Mouse (Mus musculus): ENCODE data around the gene Ddr2. TPM values are rescaled to one million over a fixed set of nuclear protein-coding genes. Genes with fewer than 3 reads are reported as not detected.

Gene Ddr2
- polyA plus RNA-seq (2014; fragmentation: Nextera tagmentation; extraction: Ambion mirVana) = 22.3 and 29.5 TPM in 2 replicates

DNA sequence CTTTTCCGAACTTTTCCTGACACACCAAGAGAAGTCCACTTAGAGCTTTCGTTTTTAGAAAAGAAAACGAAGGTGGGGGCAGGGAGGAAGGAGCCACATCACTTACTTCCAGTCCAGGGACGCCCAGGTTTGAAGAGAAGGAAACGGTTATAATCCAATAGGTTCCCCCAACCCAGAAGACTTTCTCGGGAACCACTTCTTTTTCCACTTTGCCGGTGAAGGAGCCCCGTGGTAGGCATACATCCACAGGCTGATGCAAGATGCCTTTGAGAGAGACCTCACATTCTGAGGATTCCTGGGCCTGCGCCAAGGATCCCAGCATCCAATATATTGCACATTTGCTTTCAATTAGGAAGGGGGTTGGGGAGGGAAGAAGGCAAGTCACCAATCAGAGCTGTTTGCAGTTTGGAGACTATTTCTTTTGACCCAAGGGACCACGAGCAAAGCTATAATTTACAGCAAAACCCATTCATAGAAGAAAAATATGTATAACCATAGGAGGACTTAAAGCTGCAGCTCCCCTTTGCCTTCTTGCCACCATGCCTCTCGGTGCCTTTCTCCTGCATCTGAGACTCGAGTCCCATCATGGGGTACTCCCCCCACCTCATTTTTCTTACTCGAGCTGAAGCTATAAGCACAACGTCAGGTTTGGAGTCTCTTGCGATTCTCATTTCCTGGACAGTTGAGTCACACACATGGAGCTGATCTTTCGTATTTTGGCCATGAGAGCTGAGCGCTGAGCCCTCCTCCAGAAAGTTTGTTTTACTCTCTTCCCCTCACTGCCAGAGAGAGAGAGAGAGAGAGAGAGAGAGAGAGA, at the start of gene Ddr2:
Gene Ddr2 (minus strand): TSS at position 247 of the 817 bp plus-strand sequence.
- Histone ChIP-seq H3K27me3 (ENCODE audit: control insufficient read depth, insufficient read depth, low read length) (no peaks in the 10 kb centered on the region), H3K4me3 (ENCODE audit: low read length) (peak within 1 kb of the TSS; percentile 36), H3K4me2 (replicated peaks; ENCODE audit: low read depth, low read length) (peak within 1 kb of the TSS; percentile 45), H3K9ac (ENCODE audit: low read depth, low read length) (peak within 1 kb of the TSS; percentile 59), H3K4me1 (ENCODE audit: control insufficient read depth, insufficient read depth, low read length) (no peaks in the 10 kb centered on the region), H3K36me3 (ENCODE audit: control insufficient read depth, insufficient read depth, low read length) (no peaks in the 10 kb centered on the region), H3K9me3 (ENCODE audit: control insufficient read depth, low read length) (no peaks in the 10 kb centered on the region), H3K27ac (ENCODE audit: low read depth, low read length) (peak within 1 kb of the TSS; percentile 83; the same call in 1 of the 2 replicates)
- peak; percentile 88 for ATAC-seq (ENCODE audit: low FRiP score, low TSS enrichment)
- WGBS = 62% methylated on average over 17 of the region's 17 CpGs

DNA sequence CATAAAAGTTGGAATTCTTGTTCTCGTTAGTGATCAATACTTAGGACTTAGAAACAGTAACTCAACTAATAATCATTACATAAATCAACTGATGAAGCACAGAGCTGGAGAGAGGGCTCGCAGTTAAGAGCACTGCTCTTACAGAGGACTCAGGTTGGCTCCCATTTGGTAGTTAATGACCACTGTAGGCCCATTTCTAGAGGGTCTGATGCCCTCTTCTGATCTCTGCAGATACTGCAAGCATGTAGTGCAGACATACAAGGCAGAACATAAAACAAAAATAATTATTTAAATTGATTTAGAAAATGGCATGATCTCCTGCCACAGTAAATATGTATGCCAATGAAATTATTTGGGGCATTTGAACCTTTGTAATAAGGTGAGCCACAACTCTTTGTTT, 49.1 kb upstream of the Ddr2 start:
- Histone ChIP-seq H3K4me2 (replicated peaks; ENCODE audit: low read depth, low read length) (no peak overlapping the region), H3K36me3 (ENCODE audit: control insufficient read depth, insufficient read depth, low read length) (peaks cover 31% of the 10 kb centered on the region; the same call in 1 of the 2 replicates)
- WGBS = 90% methylated on average over 2 of the region's 2 CpGs

GRCm38 (mm10) chr1:170155761-170156160, 45.2 kb upstream of the Ddr2 start:
- Histone ChIP-seq H3K4me2 (replicated peaks; ENCODE audit: low read depth, low read length) (no peak overlapping the region), H3K27me3 (ENCODE audit: control insufficient read depth, insufficient read depth, low read length) (no peaks in the 10 kb centered on the region), H3K9me3 (ENCODE audit: control insufficient read depth, low read length) (no peaks in the 10 kb centered on the region), H3K36me3 (ENCODE audit: control insufficient read depth, insufficient read depth, low read length) (peaks cover 18% of the 10 kb centered on the region; the same call in 1 of the 2 replicates), H3K4me1 (ENCODE audit: control insufficient read depth, insufficient read depth, low read length) (no peaks in the 10 kb centered on the region), H3K27ac (ENCODE audit: low read depth, low read length) (no peak overlapping the region), H3K9ac (ENCODE audit: low read depth, low read length) (no peak overlapping the region), H3K4me3 (ENCODE audit: low read length) (no peak overlapping the region)
- WGBS = 93% methylated on average over 5 of the region's 5 CpGs
- ATAC-seq (ENCODE audit: low FRiP score, low TSS enrichment) = no peak

More for the DNA sequence above, 49.1 kb upstream of the Ddr2 start:
- Histone ChIP-seq H3K4me3 (ENCODE audit: low read length) (no peak overlapping the region), H3K27me3 (ENCODE audit: control insufficient read depth, insufficient read depth, low read length) (no peaks in the 10 kb centered on the region), H3K9ac (ENCODE audit: low read depth, low read length) (no peak overlapping the region), H3K9me3 (ENCODE audit: control insufficient read depth, low read length) (no peaks in the 10 kb centered on the region), H3K27ac (ENCODE audit: low read depth, low read length) (no peak overlapping the region), H3K4me1 (ENCODE audit: control insufficient read depth, insufficient read depth, low read length) (no peaks in the 10 kb centered on the region)
- ATAC-seq (ENCODE audit: low FRiP score, low TSS enrichment) = no peak

- Histone ChIP-seq H3K4me1 (ENCODE audit: control insufficient read depth, insufficient read depth, low read length) (no peaks in the 10 kb centered on the region), H3K36me3 (ENCODE audit: control insufficient read depth, insufficient read depth, low read length) (peaks cover 17% of the 10 kb centered on the region; the same call in 1 of the 2 replicates), H3K27me3 (ENCODE audit: control insufficient read depth, insufficient read depth, low read length) (no peaks in the 10 kb centered on the region), H3K9me3 (ENCODE audit: control insufficient read depth, low read length) (no peaks in the 10 kb centered on the region), H3K4me3 (ENCODE audit: low read length) (no peak overlapping the region), H3K4me2 (replicated peaks; ENCODE audit: low read depth, low read length) (no peak overlapping the region), H3K9ac (ENCODE audit: low read depth, low read length) (no peak overlapping the region), H3K27ac (ENCODE audit: low read depth, low read length) (no peak overlapping the region)
- WGBS = 73% methylated on average over 2 of the region's 2 CpGs
- no peak for ATAC-seq (ENCODE audit: low FRiP score, low TSS enrichment)
These were observed 44.7 kb upstream of the Ddr2 start for GRCm38 (mm10) chr1:170155298-170155697.

DNA sequence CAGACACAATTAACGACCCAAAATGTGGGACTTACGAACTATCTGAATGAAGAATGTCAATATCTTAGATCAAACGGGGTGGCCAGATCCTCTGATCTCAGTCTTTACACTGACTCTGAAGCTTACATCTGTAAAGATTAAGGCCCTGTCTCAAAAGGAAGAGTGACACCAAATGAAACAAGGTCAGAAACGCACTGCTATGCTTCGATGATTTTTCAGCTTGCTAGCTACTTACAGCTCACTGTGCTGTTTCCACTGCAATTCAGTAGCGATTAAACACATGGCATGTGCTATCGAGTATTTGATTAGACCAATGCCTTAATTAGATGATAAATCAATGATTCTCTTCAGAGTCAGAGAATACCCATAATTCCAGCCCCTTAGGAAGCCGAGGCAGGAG, 43.4 kb upstream of the Ddr2 start:
- Histone ChIP-seq H3K4me2 (replicated peaks; ENCODE audit: low read depth, low read length) (no peak overlapping the region), H3K9me3 (ENCODE audit: control insufficient read depth, low read length) (no peaks in the 10 kb centered on the region), H3K27me3 (ENCODE audit: control insufficient read depth, insufficient read depth, low read length) (no peaks in the 10 kb centered on the region), H3K27ac (ENCODE audit: low read depth, low read length) (no peak overlapping the region), H3K4me1 (ENCODE audit: control insufficient read depth, insufficient read depth, low read length) (no peaks in the 10 kb centered on the region), H3K9ac (ENCODE audit: low read depth, low read length) (no peak overlapping the region), H3K36me3 (ENCODE audit: control insufficient read depth, insufficient read depth, low read length) (peaks cover 25% of the 10 kb centered on the region), H3K4me3 (ENCODE audit: low read length) (no peak overlapping the region)
- 84% methylated on average over 8 of the region's 8 CpGs for WGBS
- no peak for ATAC-seq (ENCODE audit: low FRiP score, low TSS enrichment)

DNA sequence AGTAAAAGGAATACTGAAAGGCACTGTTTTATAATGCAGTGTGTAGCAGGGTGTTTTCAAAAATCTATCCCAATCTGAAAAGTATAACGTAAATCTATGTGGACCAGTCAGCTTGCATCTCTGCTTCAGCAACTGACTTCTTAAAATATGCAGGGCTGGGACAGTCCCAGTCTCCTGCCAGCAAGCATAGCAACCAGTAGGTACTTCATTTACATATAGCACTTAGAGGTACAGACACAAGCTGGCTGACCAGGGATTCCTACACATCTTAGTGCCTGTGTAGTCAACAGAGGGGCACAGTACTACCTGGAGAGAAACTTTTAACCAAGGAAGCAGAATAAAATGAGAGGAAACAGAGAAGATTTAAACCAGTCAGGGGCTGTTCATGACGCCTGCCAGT, 42.0 kb upstream of the Ddr2 start:
- H3K4me1 ChIP-seq (ENCODE audit: control insufficient read depth, insufficient read depth, low read length) = no peaks in the 10 kb centered on the region
- WGBS = 97% methylated on average over 2 of the region's 2 CpGs

GRCm38 (mm10) chr1:170150870-170151269, 40.3 kb upstream of the Ddr2 start:
- ATAC-seq (ENCODE audit: low FRiP score, low TSS enrichment) = no peak
- Histone ChIP-seq H3K4me1 (ENCODE audit: control insufficient read depth, insufficient read depth, low read length) (no peaks in the 10 kb centered on the region), H3K27ac (ENCODE audit: low read depth, low read length) (no peak overlapping the region), H3K9ac (ENCODE audit: low read depth, low read length) (no peak overlapping the region), H3K36me3 (ENCODE audit: control insufficient read depth, insufficient read depth, low read length) (peaks cover 24% of the 10 kb centered on the region), H3K4me2 (replicated peaks; ENCODE audit: low read depth, low read length) (no peak overlapping the region), H3K27me3 (ENCODE audit: control insufficient read depth, insufficient read depth, low read length) (no peaks in the 10 kb centered on the region), H3K9me3 (ENCODE audit: control insufficient read depth, low read length) (no peaks in the 10 kb centered on the region), H3K4me3 (ENCODE audit: low read length) (no peak overlapping the region)
- WGBS = 89% methylated on average over 6 of the region's 6 CpGs

More for the DNA sequence above, 42.0 kb upstream of the Ddr2 start:
- H3K9ac ChIP-seq (ENCODE audit: low read depth, low read length) = no peak overlapping the region
- H3K4me2 ChIP-seq (replicated peaks; ENCODE audit: low read depth, low read length) = no peak overlapping the region
- H3K27me3 ChIP-seq (ENCODE audit: control insufficient read depth, insufficient read depth, low read length) = no peaks in the 10 kb centered on the region
- no peaks in the 10 kb centered on the region for H3K9me3 ChIP-seq (ENCODE audit: control insufficient read depth, low read length)
- H3K36me3 ChIP-seq (ENCODE audit: control insufficient read depth, insufficient read depth, low read length) = peaks cover 27% of the 10 kb centered on the region
- H3K4me3 ChIP-seq (ENCODE audit: low read length) = no peak overlapping the region
- H3K27ac ChIP-seq (ENCODE audit: low read depth, low read length) = no peak overlapping the region
- ATAC-seq (ENCODE audit: low FRiP score, low TSS enrichment) = no peak

DNA sequence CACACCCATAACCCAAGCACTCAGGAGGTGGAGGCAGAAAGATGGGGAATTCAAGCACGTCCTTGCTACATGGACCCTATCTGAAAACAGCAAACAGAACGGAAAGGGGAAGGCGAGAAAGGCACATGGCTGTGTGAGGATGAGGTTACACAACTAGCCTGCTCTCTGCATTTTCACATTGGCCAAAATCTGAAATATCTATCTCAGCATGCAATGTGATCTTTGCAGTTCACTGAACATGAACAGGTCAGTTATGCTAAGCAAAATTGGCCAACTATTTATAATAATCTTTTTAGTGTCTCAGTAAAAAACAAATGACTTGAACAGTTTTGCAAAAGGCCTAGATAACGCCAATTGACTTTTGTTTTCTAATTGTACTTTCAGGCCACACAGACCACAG, 39.2 kb upstream of the Ddr2 start:
- WGBS = 88% methylated on average over 4 of the region's 4 CpGs
- H3K27ac ChIP-seq (ENCODE audit: low read depth, low read length) = no peak overlapping the region
- peaks cover 24% of the 10 kb centered on the region for H3K36me3 ChIP-seq (ENCODE audit: control insufficient read depth, insufficient read depth, low read length)
- no peak for ATAC-seq (ENCODE audit: low FRiP score, low TSS enrichment)
- H3K4me1 ChIP-seq (ENCODE audit: control insufficient read depth, insufficient read depth, low read length) = no peaks in the 10 kb centered on the region
- no peak overlapping the region for H3K4me3 ChIP-seq (ENCODE audit: low read length)
- H3K9me3 ChIP-seq (ENCODE audit: control insufficient read depth, low read length) = no peaks in the 10 kb centered on the region
- H3K4me2 ChIP-seq (replicated peaks; ENCODE audit: low read depth, low read length) = no peak overlapping the region
- H3K27me3 ChIP-seq (ENCODE audit: control insufficient read depth, insufficient read depth, low read length) = no peaks in the 10 kb centered on the region
- no peak overlapping the region for H3K9ac ChIP-seq (ENCODE audit: low read depth, low read length)

DNA sequence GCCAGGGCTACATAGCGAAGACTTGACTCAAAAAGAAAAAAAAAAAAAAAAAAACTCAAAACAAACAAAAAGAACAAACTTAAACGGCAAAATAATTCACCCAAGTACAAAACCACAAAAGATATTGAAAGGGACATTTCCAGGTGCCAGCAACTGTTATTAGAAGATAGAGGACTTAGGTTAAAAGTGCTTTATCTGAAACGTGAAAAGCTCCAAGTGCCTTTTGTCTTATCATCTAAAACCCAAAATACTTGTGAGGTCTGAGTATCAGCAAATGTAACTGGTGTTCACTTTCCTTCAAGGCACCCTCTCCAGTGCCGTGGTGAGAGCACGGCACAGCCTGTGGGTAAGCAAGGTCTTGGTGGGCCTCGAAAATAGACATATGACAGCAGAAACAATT, 38.0 kb upstream of the Ddr2 start:
- Histone ChIP-seq H3K9me3 (ENCODE audit: control insufficient read depth, low read length) (no peaks in the 10 kb centered on the region), H3K4me3 (ENCODE audit: low read length) (no peak overlapping the region), H3K4me2 (replicated peaks; ENCODE audit: low read depth, low read length) (no peak overlapping the region), H3K4me1 (ENCODE audit: control insufficient read depth, insufficient read depth, low read length) (no peaks in the 10 kb centered on the region), H3K9ac (ENCODE audit: low read depth, low read length) (no peak overlapping the region), H3K27ac (ENCODE audit: low read depth, low read length) (no peak overlapping the region), H3K36me3 (ENCODE audit: control insufficient read depth, insufficient read depth, low read length) (peaks cover 24% of the 10 kb centered on the region), H3K27me3 (ENCODE audit: control insufficient read depth, insufficient read depth, low read length) (no peaks in the 10 kb centered on the region)
- no peak for ATAC-seq (ENCODE audit: low FRiP score, low TSS enrichment)
- 93% methylated on average over 6 of the region's 6 CpGs for WGBS
